Mouse (Mus musculus) spleen, adult 2 months (tissue): ENCODE data around the gene Tbc1d17. TPM values are rescaled to one million over a fixed set of nuclear protein-coding genes. Genes with fewer than 3 reads are reported as not detected.

ENCODE experiments used
- DNase-seq, 2 experiments: peaks; one replicate each; pipeline versions ENCODE4 v3.0.0 to v3.0.0-alpha.2; 2012 to 2021; ENCODE audit warnings: low spot score in 2 of 2, low read depth in 1 of 2
- H3K27ac ChIP-seq: fragments of 200-500 bp; 2 replicates; pipeline ENCODE4 v1.5.1; 2012; ENCODE audit warnings: low read length, inconsistent platforms; ENCODE audit not compliant: insufficient read depth
- H3K27me3 ChIP-seq: fragments of 200-500 bp; 2 replicates; pipeline ENCODE4 v1.6.1; 2012; ENCODE audit warnings: mild to moderate bottlenecking, moderate library complexity, low read length, inconsistent platforms; ENCODE audit not compliant: control insufficient read depth, insufficient read depth
- H3K36me3 ChIP-seq: fragments of 200-500 bp; 2 replicates; pipeline ENCODE4 v1.6.1; 2012; ENCODE audit warnings: mild to moderate bottlenecking, low read length, inconsistent platforms; ENCODE audit not compliant: control insufficient read depth, insufficient read depth
- H3K4me1 ChIP-seq: fragments of 200-500 bp; 2 replicates; pipeline ENCODE4 v1.6.1; 2011; ENCODE audit warnings: inconsistent platforms; ENCODE audit not compliant: control insufficient read depth, insufficient read depth, insufficient read length
- H3K4me3 ChIP-seq: fragments of 200-500 bp; 2 replicates; pipeline ENCODE4 v1.5.1; 2011; ENCODE audit warnings: mild to moderate bottlenecking, inconsistent platforms; ENCODE audit not compliant: insufficient read depth, insufficient read length; ENCODE audit errors: extremely low read depth
- CTCF ChIP-seq: fragments of 200-500 bp; IDR thresholded peaks from 2 replicates; pipeline ENCODE4 v1.5.1; 2011; ENCODE audit warnings: mild to moderate bottlenecking, inconsistent platforms; ENCODE audit not compliant: insufficient read depth, insufficient read length, insufficient replicate concordance; ENCODE audit errors: extremely low read depth
- POLR2A ChIP-seq: fragments of 200-500 bp; IDR thresholded peaks from 2 replicates; pipeline ENCODE4 v1.6.1; 2011; ENCODE audit warnings: low read depth, low read length, inconsistent platforms
- WGBS: fragments of 180-500 bp; shearing (Covaris S2); methylation state at CpG from one replicate; pipeline ENCODE4 v1.1.7; 2018; 5-methylcytosine and 5-hydroxymethylcytosine counted together
- polyA plus RNA-seq: library from polyadenylated mRNA; depleted of rRNA; stranded (reverse); fragments of >200 nt; gene quantifications from 2 replicates; pipeline ENCODE4 v1.2.3, GENCODE M21; 2012

Tbc1d17 gene
- polyA plus RNA-seq, 1 experiment = 68.4 TPM

GRCm38 (mm10) chr7:44864595-44865542, 16.0 kb upstream of the Tbc1d17 start:
- 81% methylated on average over 24 of the region's 24 CpGs for WGBS
- Histone ChIP-seq H3K4me3 (no peak overlapping the region), H3K27me3 (no peaks in the 10 kb centered on the region; the same call in 1 of the 2 replicates), H3K27ac (no peak overlapping the region), H3K4me1 (peaks cover 13% of the 10 kb centered on the region; the same call in 1 of the 2 replicates), H3K36me3 (peaks cover 23% of the 10 kb centered on the region)
- DNase-seq = no peak
- TF ChIP-seq CTCF (no peak), POLR2A (no peak)

GRCm38 (mm10) chr7:44863982-44864494, 15.2 kb upstream of the Tbc1d17 start:
- 92% methylated on average over 11 of the region's 11 CpGs for WGBS
- Histone ChIP-seq H3K27me3 (no peaks in the 10 kb centered on the region; the same call in 1 of the 2 replicates), H3K27ac (no peak overlapping the region), H3K4me3 (no peak overlapping the region), H3K4me1 (peaks cover 13% of the 10 kb centered on the region; the same call in 1 of the 2 replicates), H3K36me3 (peaks cover 23% of the 10 kb centered on the region)
- no peak for DNase-seq
- TF ChIP-seq CTCF = no peak
- no peak for TF ChIP-seq POLR2A

- H3K27ac ChIP-seq = no peak overlapping the region
- peaks cover 9% of the 10 kb centered on the region; the same call in 1 of the 2 replicates for H3K4me1 ChIP-seq
- no peak for DNase-seq
- H3K4me3 ChIP-seq = no peak overlapping the region
- TF ChIP-seq CTCF = no peak
- no peak for TF ChIP-seq POLR2A
- 92% methylated on average over 14 of the region's 14 CpGs for WGBS
- no peaks in the 10 kb centered on the region for H3K27me3 ChIP-seq
- H3K36me3 ChIP-seq = peaks cover 23% of the 10 kb centered on the region
These were observed 14.3 kb upstream of the Tbc1d17 start for GRCm38 (mm10) chr7:44863210-44863609.

- DNase-seq = no peak
- H3K27me3 ChIP-seq = no peaks in the 10 kb centered on the region
- whole genome bisulfite sequencing = 96% methylated on average over 8 of the region's 8 CpGs
- H3K36me3 ChIP-seq = peaks cover 23% of the 10 kb centered on the region
- no peak overlapping the region for H3K27ac ChIP-seq
- peaks cover 9% of the 10 kb centered on the region; the same call in 1 of the 2 replicates for H3K4me1 ChIP-seq
- TF ChIP-seq CTCF (no peak), POLR2A (no peak)
- no peak overlapping the region for H3K4me3 ChIP-seq
These were observed 13.6 kb upstream of the Tbc1d17 start for GRCm38 (mm10) chr7:44862434-44862833.

- Histone ChIP-seq H3K27me3 (no peaks in the 10 kb centered on the region), H3K36me3 (peaks cover 23% of the 10 kb centered on the region), H3K4me3 (no peak overlapping the region), H3K27ac (no peak overlapping the region), H3K4me1 (peaks cover 4% of the 10 kb centered on the region; the same call in 1 of the 2 replicates)
- DNase-seq = no peak
- TF ChIP-seq POLR2A (no peak), CTCF (no peak)
- WGBS = 92% methylated on average over 14 of the region's 14 CpGs
These were observed 12.5 kb upstream of the Tbc1d17 start for GRCm38 (mm10) chr7:44861429-44861816.

GRCm38 (mm10) chr7:44860576-44861428, 11.9 kb upstream of the Tbc1d17 start:
- Histone ChIP-seq H3K27me3 (no peaks in the 10 kb centered on the region), H3K36me3 (peaks cover 23% of the 10 kb centered on the region), H3K4me3 (no peak overlapping the region), H3K27ac (no peak overlapping the region), H3K4me1 (peaks cover 4% of the 10 kb centered on the region; the same call in 1 of the 2 replicates)
- peak in 1 of 2 experiments; percentile 66 for DNase-seq
- TF ChIP-seq CTCF (peak; percentile 93), POLR2A (no peak)
- 71% methylated on average over 22 of the region's 22 CpGs for WGBS
